Mouse (Mus musculus) stomach, postnatal 0 days (tissue): ENCODE results near the gene Syngr1. TPM values are rescaled to one million over a fixed set of nuclear protein-coding genes. Genes with fewer than 3 reads are reported as not detected.

ENCODE experiments used
- ATAC-seq: fragments of 200-750 bp; cut with Nextera tagmentation; 2 replicates; pipeline ENCODE4 v1.8.0; 2017; ENCODE audit not compliant: low FRiP score, low TSS enrichment
- DNase-seq: peaks from one replicate; pipeline ENCODE4 v3.0.0-alpha.2; 2016; ENCODE audit warnings: low spot score
- H3K27ac ChIP-seq: fragments of 300-500 bp; sonication (generic); replicated peaks from 2 replicates; pipeline ENCODE4 v1.5.1; 2014; ENCODE audit warnings: mild to moderate bottlenecking, control low read depth
- H3K27me3 ChIP-seq: fragments of 300-500 bp; sonication (generic); 2 replicates; pipeline ENCODE4 v1.6.1; 2014; ENCODE audit warnings: low read length; ENCODE audit not compliant: control insufficient read depth, insufficient read depth
- H3K36me3 ChIP-seq: fragments of 300-500 bp; sonication (generic); 2 replicates; pipeline ENCODE4 v1.6.1; 2014; ENCODE audit warnings: low read length, mixed read lengths; ENCODE audit not compliant: control insufficient read depth, insufficient read depth
- H3K4me1 ChIP-seq: fragments of 300-500 bp; sonication (generic); replicated peaks from 2 replicates; pipeline ENCODE4 v1.6.1; 2014; ENCODE audit warnings: antibody characterized with exemption; ENCODE audit not compliant: control insufficient read depth, insufficient read depth
- H3K4me2 ChIP-seq: fragments of 300-500 bp; sonication (generic); replicated peaks from 2 replicates; pipeline ENCODE4 v1.6.1; 2014; ENCODE audit warnings: low read depth, mild to moderate bottlenecking, control low read depth, moderate library complexity
- H3K4me3 ChIP-seq: fragments of 300-500 bp; sonication (generic); 2 replicates; pipeline ENCODE4 v1.5.1; 2014; ENCODE audit warnings: low read depth, low read length, control low read depth
- H3K9ac ChIP-seq: fragments of 300-500 bp; sonication (generic); 2 replicates; pipeline ENCODE4 v1.6.1; 2014; ENCODE audit warnings: mild to moderate bottlenecking, low read length, control low read depth, mixed read lengths
- H3K9me3 ChIP-seq: fragments of 300-500 bp; sonication (generic); 2 replicates; pipeline ENCODE4 v1.6.1; 2016; ENCODE audit warnings: low read length; ENCODE audit not compliant: control insufficient read depth
- CTCF ChIP-seq: IDR thresholded peaks from 2 replicates; pipeline ENCODE4 v1.5.1; 2016; ENCODE audit warnings: antibody characterized with exemption, low read depth, mild to moderate bottlenecking, moderate library complexity
- EP300 ChIP-seq: optimal IDR thresholded peaks from 2 replicates; pipeline ENCODE3; 2016; ENCODE audit warnings: antibody characterized with exemption
- WGBS: fragments of 180-500 bp; shearing (Covaris S2); extraction: QIAGEN DNeasy Blood & Tissue Kit; methylation state at CpG from one replicate; pipeline ENCODE4 v1.1.7; 2014; 5-methylcytosine and 5-hydroxymethylcytosine counted together
- microRNA-seq: library from miRNA; unstranded; fragments of <30 nt; microRNA quantifications from one replicate; pipeline ENCODE4, GENCODE M21; 2016
- polyA plus RNA-seq: library from polyadenylated mRNA; unstranded; fragments of >200 nt; fragmentation: Nextera tagmentation; extraction: Ambion mirVana; gene quantifications from 2 replicates; pipeline ENCODE4 v1.2.1, GENCODE M21; 2015

The Syngr1 gene
- polyA plus RNA-seq, 1 experiment from 2014 or later: 53.7 TPM

DNA sequence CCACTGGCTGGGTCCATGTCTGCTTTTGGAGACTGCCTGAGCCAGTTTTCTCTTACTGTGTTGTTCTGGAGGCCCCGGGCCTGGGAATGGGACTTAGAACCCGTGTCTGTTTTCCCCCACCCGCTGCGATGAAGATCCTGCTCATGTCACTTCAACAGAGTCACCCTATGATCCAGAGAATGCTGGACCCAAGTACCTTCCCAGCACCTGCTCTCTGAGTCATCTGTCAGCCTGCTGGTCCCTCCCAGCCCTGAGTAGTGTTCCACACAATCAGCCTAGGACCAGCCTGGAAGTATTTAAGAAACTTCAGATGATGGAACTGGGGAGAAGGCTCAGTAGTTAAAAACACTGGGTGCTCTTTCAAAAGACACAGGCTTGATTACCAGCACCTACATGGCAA is 72.6 kb downstream of the Syngr1 start:
- H3K4me3 ChIP-seq: no peak overlapping the region
- TF ChIP-seq EP300 (no peak), CTCF (no peak)
- no peak overlapping the region for H3K9ac ChIP-seq
- DNase-seq (no peak), ATAC-seq (no peak)
- H3K4me2 ChIP-seq: no peak overlapping the region
- no peaks in the 10 kb centered on the region for H3K27me3 ChIP-seq
- no peaks in the 10 kb centered on the region for H3K9me3 ChIP-seq
- WGBS: 78% methylated on average over 4 of the region's 4 CpGs
- H3K4me1 ChIP-seq: no peaks in the 10 kb centered on the region
- H3K36me3 ChIP-seq: peaks cover 12% of the 10 kb centered on the region; the same call in 1 of the 2 replicates
- H3K27ac ChIP-seq: peak overlapping the region; percentile 46; the same call in 1 of the 2 replicates

DNA sequence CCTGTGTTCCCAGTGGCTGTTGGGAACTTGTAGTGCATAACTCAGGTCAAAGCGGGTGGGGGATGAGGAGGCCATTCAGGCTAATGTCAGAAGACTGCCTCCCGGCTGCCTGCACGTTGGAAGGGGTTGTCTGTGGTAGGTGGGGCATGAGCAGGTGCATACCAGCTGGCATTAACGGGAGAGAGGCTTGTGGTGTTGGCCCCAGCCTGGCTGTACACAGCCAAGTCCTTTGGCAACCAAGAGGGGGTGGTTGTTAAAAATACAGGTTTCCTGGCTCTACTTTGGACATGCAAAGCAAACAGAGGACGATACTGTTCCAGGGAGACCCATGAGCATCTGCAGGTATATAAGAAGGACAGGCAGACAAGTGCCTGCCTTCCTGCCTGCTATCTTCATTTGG is 74.3 kb downstream of the Syngr1 start:
- no peak overlapping the region for H3K4me2 ChIP-seq
- H3K9ac ChIP-seq: no peak overlapping the region
- H3K27me3 ChIP-seq: no peaks in the 10 kb centered on the region
- H3K36me3 ChIP-seq: peaks cover 10% of the 10 kb centered on the region; the same call in 1 of the 2 replicates
- TF ChIP-seq CTCF: no peak
- no peak for TF ChIP-seq EP300
- H3K9me3 ChIP-seq: no peaks in the 10 kb centered on the region
- WGBS: 42% methylated on average over 5 of the region's 5 CpGs
- H3K27ac ChIP-seq: no peak overlapping the region
- no peak overlapping the region for H3K4me3 ChIP-seq
- no peaks in the 10 kb centered on the region for H3K4me1 ChIP-seq
- no peak for ATAC-seq
- DNase-seq: no peak

Small RNAs within 50 kb of the gene (microRNA-seq; reads per million reads assigned to microRNA genes)
- 24.8 reads per million, percentile 28 among the genes with 10 or more reads in this experiment for gene Snord43

Other genes with a start within 250 kb of the Syngr1 start
- 18.2 and 18.5 TPM in 2 replicates for gene Apobec3, start 199.7 kb upstream of the Syngr1 start, polyA plus RNA-seq
- gene Cbx7, start 120.2 kb upstream of the Syngr1 start, polyA plus RNA-seq: 4.8 and 5.5 TPM in 2 replicates
- gene Pdgfb, start 76.4 kb upstream of the Syngr1 start, polyA plus RNA-seq: 3.1 and 3.6 TPM in 2 replicates
- 706 and 736 TPM in 2 replicates for gene Rpl3, start 534 bp downstream of the Syngr1 start, polyA plus RNA-seq
- 16.3 and 16.5 TPM in 2 replicates for gene Tab1, start 41.8 kb downstream of the Syngr1 start, polyA plus RNA-seq
- gene Mgat3, start 82.4 kb downstream of the Syngr1 start, polyA plus RNA-seq: 5.8 and 5.9 TPM in 2 replicates
- gene Mief1, start 142.7 kb downstream of the Syngr1 start, polyA plus RNA-seq: 12.6 TPM in 2 replicates
- not detected in 2 replicates for gene AC140267.1, start 144.5 kb downstream of the Syngr1 start, polyA plus RNA-seq
- 104 and 114 TPM in 2 replicates for gene Atf4, start 163.8 kb downstream of the Syngr1 start, polyA plus RNA-seq
- gene Rps19bp1, start 173.0 kb downstream of the Syngr1 start, polyA plus RNA-seq: 39.5 and 43.3 TPM in 2 replicates
- gene Cacna1i, start 195.9 kb downstream of the Syngr1 start, polyA plus RNA-seq: 0.01 TPM in 1 of 2 replicates, not detected in the other